12 mouse cellular contexts compared by ENCODE assay signal in genomic region chr2:17638631-17639030, GRCm38 (mm10).
DNase-seq lines count a peak whose midpoint lies in the region; ATAC-seq and TF ChIP-seq lines count a peak whose summit lies in the region.
"Had no signal": no experiment of that assay in that cellular context is flagged by ENCODE, and none has a peak within 500 bp of the region (broad histone marks: within the 10 kb centered on the region; RNA-seq: fewer than 3 reads in every experiment).

No protein-coding gene starts in this region.

- WGBS in hindbrain, embryonic 15.5 days = 20% methylated on average over 5 of the region's 5 CpGs
- WGBS in hindbrain, embryonic 12.5 days = 29% methylated on average over 5 of the region's 5 CpGs
- WGBS in forebrain, embryonic 15.5 days = 2% methylated on average over 5 of the region's 5 CpGs
- WGBS in midbrain, postnatal 0 days = 11% methylated on average over 5 of the region's 5 CpGs

- peak; percentile 72; the same call in 1 of the 2 replicates for ATAC-seq in hindbrain, embryonic 15.5 days (ENCODE audit: low FRiP score, low read depth)
- no peak for ATAC-seq in hindbrain, embryonic 12.5 days (ENCODE audit: low FRiP score)
- ATAC-seq in forebrain, embryonic 15.5 days (replicated peaks) = peak; percentile 81
- no peak for ATAC-seq in midbrain, postnatal 0 days (ENCODE audit: low FRiP score)

- no peaks in the 10 kb centered on the region for H3K36me3 ChIP-seq in hindbrain, embryonic 15.5 days
- H3K36me3 ChIP-seq in hindbrain, embryonic 12.5 days = no peaks in the 10 kb centered on the region
- H3K36me3 ChIP-seq in forebrain, embryonic 15.5 days = no peaks in the 10 kb centered on the region
- H3K36me3 ChIP-seq in midbrain, postnatal 0 days (ENCODE audit: insufficient read depth, low read length) = no peaks in the 10 kb centered on the region
- H3K36me3 ChIP-seq: kidney, embryonic 15.5 days had no signal

- TF ChIP-seq CTCF in midbrain, postnatal 0 days (IDR thresholded peaks at IDR 0.05) = no peak

- no peaks in the 10 kb centered on the region for H3K27me3 ChIP-seq in hindbrain, embryonic 15.5 days
- H3K27me3 ChIP-seq in hindbrain, embryonic 12.5 days = no peaks in the 10 kb centered on the region
- no peaks in the 10 kb centered on the region for H3K27me3 ChIP-seq in forebrain, embryonic 15.5 days
- H3K27me3 ChIP-seq in midbrain, postnatal 0 days (ENCODE audit: insufficient read depth, low read length) = no peaks in the 10 kb centered on the region; the same call in 1 of the 2 replicates
- H3K27me3 ChIP-seq: kidney, embryonic 15.5 days had no signal

- no peak overlapping the region for H3K9ac ChIP-seq in hindbrain, embryonic 15.5 days
- no peak overlapping the region for H3K9ac ChIP-seq in hindbrain, embryonic 12.5 days
- no peak overlapping the region for H3K9ac ChIP-seq in forebrain, embryonic 15.5 days (replicated peaks)
- no peak overlapping the region for H3K9ac ChIP-seq in midbrain, postnatal 0 days (replicated peaks; ENCODE audit: low read length, poor library complexity, severe bottlenecking)
- H3K9ac ChIP-seq: kidney, embryonic 15.5 days had no signal

- H3K4me1 ChIP-seq in hindbrain, embryonic 15.5 days (replicated peaks) = 0 out of 2 replicates have a peak, but pooled peaks cover 7% of the 10 kb centered on the region
- H3K4me1 ChIP-seq in hindbrain, embryonic 12.5 days = no peaks in the 10 kb centered on the region; the same call in 1 of the 2 replicates
- H3K4me1 ChIP-seq in forebrain, embryonic 15.5 days = peaks cover 4% of the 10 kb centered on the region; the same call in 1 of the 2 replicates
- H3K4me1 ChIP-seq in midbrain, postnatal 0 days (ENCODE audit: insufficient read depth, low read length) = no peaks in the 10 kb centered on the region
- H3K4me1 ChIP-seq: kidney, embryonic 15.5 days had no signal

- H3K9me3 ChIP-seq in hindbrain, embryonic 15.5 days = no peaks in the 10 kb centered on the region
- H3K9me3 ChIP-seq in hindbrain, embryonic 12.5 days (replicated peaks) = no peaks in the 10 kb centered on the region
- H3K9me3 ChIP-seq in forebrain, embryonic 15.5 days = no peaks in the 10 kb centered on the region
- no peaks in the 10 kb centered on the region for H3K9me3 ChIP-seq in midbrain, postnatal 0 days (ENCODE audit: low read length)
- H3K9me3 ChIP-seq: kidney, embryonic 15.5 days had no signal

- H3K4me2 ChIP-seq in hindbrain, embryonic 15.5 days = no peak overlapping the region
- H3K4me2 ChIP-seq in hindbrain, embryonic 12.5 days (replicated peaks) = no peak overlapping the region
- H3K4me2 ChIP-seq in forebrain, embryonic 15.5 days (replicated peaks) = 0 out of 2 replicates have a peak overlapping the region, but pooled peaks have one; percentile 3
- peak overlapping the region; percentile 7; the same call in 1 of the 2 replicates for H3K4me2 ChIP-seq in midbrain, postnatal 0 days (ENCODE audit: low read depth, low read length, poor library complexity, severe bottlenecking)
- H3K4me2 ChIP-seq: kidney, embryonic 15.5 days; liver, embryonic 11.5 days had no signal

- H3K4me3 ChIP-seq in hindbrain, embryonic 15.5 days = no peak overlapping the region
- no peak overlapping the region for H3K4me3 ChIP-seq in hindbrain, embryonic 12.5 days
- H3K4me3 ChIP-seq in forebrain, embryonic 15.5 days = no peak overlapping the region
- H3K4me3 ChIP-seq in midbrain, postnatal 0 days (ENCODE audit: low read depth, low read length) = no peak overlapping the region
- H3K4me3 ChIP-seq: kidney, embryonic 15.5 days had no signal

- no peak overlapping the region for H3K27ac ChIP-seq in hindbrain, embryonic 15.5 days (replicated peaks)
- no peak overlapping the region for H3K27ac ChIP-seq in hindbrain, embryonic 12.5 days
- no peak overlapping the region for H3K27ac ChIP-seq in forebrain, embryonic 15.5 days (replicated peaks)
- no peak overlapping the region for H3K27ac ChIP-seq in midbrain, postnatal 0 days (ENCODE audit: low read depth, low read length)
- H3K27ac ChIP-seq: kidney, embryonic 15.5 days had no signal

- peak; percentile 2 for DNase-seq in fat pad, adult 2 months (ENCODE audit: extremely low read depth, low read depth, low spot score)
- peak; percentile 55 for DNase-seq in midbrain, postnatal 0 days (ENCODE audit: low spot score)
- DNase-seq in testis, postnatal 14 days (ENCODE audit: low spot score) = no peak
- DNase-seq in spleen, adult 18-20 months = no peak
- DNase-seq: heart, postnatal 14 days; lung, postnatal 10 days; thymus, adult 2 months had no signal

Comparison
In these comparisons a context has a peak if more than half of its experiments do, and no peak if none do; other contexts are left out.
1. ATAC-seq: peak in hindbrain, embryonic 15.5 days (single experiment) and forebrain, embryonic 15.5 days (single experiment); none in hindbrain, embryonic 12.5 days (single experiment) and midbrain, postnatal 0 days (single experiment).
2. H3K4me2 ChIP-seq: peak in forebrain, embryonic 15.5 days (single experiment) and midbrain, postnatal 0 days (single experiment); none in hindbrain, embryonic 15.5 days (single experiment) and hindbrain, embryonic 12.5 days (single experiment).
3. DNase-seq: peak in fat pad, adult 2 months (single experiment) and midbrain, postnatal 0 days (single experiment); none in testis, postnatal 14 days (single experiment) and spleen, adult 18-20 months (0 of 2).